In genomic region chr6:98901259-98901658, GRCm38 (mm10) we compare ENCODE assay signal across 21 mouse cellular contexts.
DNase-seq lines count a peak whose midpoint lies in the region; ATAC-seq and TF ChIP-seq lines count a peak whose summit lies in the region.
"Had no signal": no experiment of that assay in that cellular context is flagged by ENCODE, and none has a peak within 500 bp of the region (broad histone marks: within the 10 kb centered on the region; RNA-seq: fewer than 3 reads in every experiment).

No protein-coding gene starts in this region.

- in situ Hi-C loops in CH12.LX (cut with MboI; ENCODE audit: low pct_ligation_motif_present, low pct_unique_long_range_greater_than_20kb, low sequenced_read_pairs), result no loop called here

- TF ChIP-seq EP300 in CH12.LX (IDR thresholded peaks at IDR 0.05; ENCODE audit: low read length), result peak; percentile 97
- no peak for TF ChIP-seq EP300 in liver, postnatal 0 days (IDR thresholded peaks at IDR 0.05; ENCODE audit: low read depth)

- peak; percentile 23 for DNase-seq in 416B (ENCODE audit: low read depth)
- peak; percentile 80 for DNase-seq in CH12.LX (ENCODE audit: extremely low read depth)
- peak; percentile 12 for DNase-seq in adipocyte (ENCODE audit: low spot score)
- no peak for DNase-seq in liver, postnatal 0 days
- DNase-seq in forebrain, embryonic 11.5 days (ENCODE audit: low spot score), result no peak
- DNase-seq in liver, result no peak
- DNase-seq in lung, postnatal 25 days (ENCODE audit: low spot score), result no peak
- DNase-seq: adrenal gland, postnatal 25 days; cerebellum, adult 18-20 months; cerebellum, postnatal 14 days; embryo, embryonic 11 days; gastrocnemius, postnatal 36 days; heart, adult 11 months; heart, postnatal 36 days; kidney, adult 2 months had no signal

- H3K27me3 ChIP-seq in CH12.LX (replicated peaks), result no peaks in the 10 kb centered on the region
- no peaks in the 10 kb centered on the region for H3K27me3 ChIP-seq in liver, postnatal 0 days (ENCODE audit: insufficient read depth, low read length)
- H3K27me3 ChIP-seq in forebrain, embryonic 11.5 days (ENCODE audit: control insufficient read depth, insufficient read depth, low read length), result no peaks in the 10 kb centered on the region
- H3K27me3 ChIP-seq: embryonic facial prominence, embryonic 12.5 days; heart, embryonic 13.5 days; hindbrain, embryonic 15.5 days had no signal

- dilution Hi-C loops in CH12.LX (cut with MboI; ENCODE audit: extremely low pct_ligation_motif_present, extremely low pct_unique_long_range_greater_than_20kb, low sequenced_read_pairs), result no loop called here

- no peak; the same call in 1 of the 2 replicates for TF ChIP-seq RAD21 in CH12.LX (IDR thresholded peaks at IDR 0.05; ENCODE audit: low read depth, low read length)

- 74% methylated on average over 6 of the region's 6 CpGs for WGBS in liver, postnatal 0 days (ENCODE audit: insufficient replicate concordance)
- WGBS in forebrain, embryonic 11.5 days, result 96% methylated on average over 6 of the region's 6 CpGs

- no peaks in the 10 kb centered on the region for H3K36me3 ChIP-seq in CH12.LX (replicated peaks in 1 of 2; ENCODE audit: control insufficient read depth in 1 of 2, insufficient read depth in 1 of 2, low read length in 1 of 2)
- H3K36me3 ChIP-seq in liver, postnatal 0 days (replicated peaks; ENCODE audit: insufficient read depth, low read length), result no peaks in the 10 kb centered on the region
- H3K36me3 ChIP-seq in forebrain, embryonic 11.5 days (ENCODE audit: control insufficient read depth, insufficient read depth, low read length), result no peaks in the 10 kb centered on the region
- H3K36me3 ChIP-seq: embryonic facial prominence, embryonic 12.5 days; heart, embryonic 13.5 days; hindbrain, embryonic 15.5 days had no signal

- H3K79me2 ChIP-seq in CH12.LX (replicated peaks; ENCODE audit: control insufficient read depth, extremely low read depth, insufficient read depth, poor library complexity, severe bottlenecking), result no peaks in the 10 kb centered on the region

- peak overlapping the region; percentile 70; the same call in 1 of the 2 replicates for H3K4me2 ChIP-seq in CH12.LX (ENCODE audit: insufficient read depth, low read depth, poor library complexity, severe bottlenecking)
- H3K4me2 ChIP-seq in liver, postnatal 0 days (ENCODE audit: low read depth, low read length), result no peak overlapping the region
- H3K4me2 ChIP-seq in forebrain, embryonic 11.5 days (ENCODE audit: low read depth, low read length, severe bottlenecking), result no peak overlapping the region
- H3K4me2 ChIP-seq: embryonic facial prominence, embryonic 12.5 days; heart, embryonic 13.5 days; hindbrain, embryonic 15.5 days had no signal

- H3K4me1 ChIP-seq in CH12.LX (ENCODE audit: control insufficient read depth in 1 of 2, insufficient read depth in 2 of 2), result peaks cover 8 to 31% of the 10 kb centered on the region in 2 experiments; a peak in 3 of 4 replicates
- H3K4me1 ChIP-seq in liver, postnatal 0 days (ENCODE audit: insufficient read depth), result no peaks in the 10 kb centered on the region
- no peaks in the 10 kb centered on the region for H3K4me1 ChIP-seq in forebrain, embryonic 11.5 days (replicated peaks; ENCODE audit: control insufficient read depth, insufficient read depth, low read length)
- H3K4me1 ChIP-seq: embryonic facial prominence, embryonic 12.5 days; heart, embryonic 13.5 days; hindbrain, embryonic 15.5 days had no signal

- no peak overlapping the region for H3K9ac ChIP-seq in CH12.LX (ENCODE audit: insufficient read depth, low read depth)
- H3K9ac ChIP-seq in liver, postnatal 0 days (replicated peaks), result no peak overlapping the region
- H3K9ac ChIP-seq in forebrain, embryonic 11.5 days (ENCODE audit: low read length), result no peak overlapping the region
- H3K9ac ChIP-seq: embryonic facial prominence, embryonic 12.5 days; heart, embryonic 13.5 days; hindbrain, embryonic 15.5 days had no signal

- H3K27ac ChIP-seq in CH12.LX (ENCODE audit: insufficient read depth, low read depth), result peak overlapping the region; percentile 69
- no peak overlapping the region for H3K27ac ChIP-seq in liver, postnatal 0 days (ENCODE audit: low read depth)
- no peak overlapping the region for H3K27ac ChIP-seq in forebrain, embryonic 11.5 days (ENCODE audit: low read depth, low read length)
- H3K27ac ChIP-seq: embryonic facial prominence, embryonic 12.5 days; heart, embryonic 13.5 days; hindbrain, embryonic 15.5 days had no signal

- no peaks in the 10 kb centered on the region for H3K9me3 ChIP-seq in CH12.LX (replicated peaks; ENCODE audit: low read length)
- H3K9me3 ChIP-seq in liver, postnatal 0 days (ENCODE audit: low read length), result no peaks in the 10 kb centered on the region
- no peaks in the 10 kb centered on the region for H3K9me3 ChIP-seq in forebrain, embryonic 11.5 days (ENCODE audit: control insufficient read depth, low read length)
- H3K9me3 ChIP-seq: embryonic facial prominence, embryonic 12.5 days; heart, embryonic 13.5 days; hindbrain, embryonic 15.5 days had no signal

- no peak overlapping the region for H3K4me3 ChIP-seq in CH12.LX (replicated peaks in 1 of 3; ENCODE audit: low read depth in 2 of 3, low read length in 2 of 3, poor library complexity in 1 of 3)
- H3K4me3 ChIP-seq in liver, postnatal 0 days (ENCODE audit: low read depth, low read length), result no peak overlapping the region
- no peak overlapping the region for H3K4me3 ChIP-seq in forebrain, embryonic 11.5 days (ENCODE audit: low read depth, low read length)
- H3K4me3 ChIP-seq: embryonic facial prominence, embryonic 12.5 days; heart, embryonic 13.5 days; hindbrain, embryonic 15.5 days had no signal

- no peak for TF ChIP-seq POLR2A in CH12.LX (IDR thresholded peaks at IDR 0.05; ENCODE audit: low read depth, low read length)

- TF ChIP-seq CTCF in CH12.LX (conservative IDR thresholded peaks at IDR 0.05 in 1 of 2, IDR thresholded peaks at IDR 0.05 in 1 of 2; ENCODE audit: low read depth in 2 of 2, low read length in 2 of 2), result no peak
- no peak for TF ChIP-seq CTCF in liver, postnatal 0 days (IDR thresholded peaks at IDR 0.05; ENCODE audit: low read depth)

- no peak for ATAC-seq in liver, postnatal 0 days
- no peak for ATAC-seq in forebrain, embryonic 11.5 days (replicated peaks; ENCODE audit: low FRiP score)
- ATAC-seq: CD4-positive, CD25-positive, alpha-beta regulatory T cell, adult 4 months; forebrain, embryonic 14.5 days; intestine, embryonic 16.5 days had no signal

TF ChIP-seq in CH12.LX, 34 proteins besides CTCF, POLR2A, EP300 and RAD21:
- TF ChIP-seq UBTF (IDR thresholded peaks at IDR 0.05; ENCODE audit: low read depth, low read length) (no peak), MYC (IDR thresholded peaks at IDR 0.05; ENCODE audit: low read depth, low read length) (no peak), ETS1 (conservative IDR thresholded peaks at IDR 0.05; ENCODE audit: low read depth, low read length) (peak; percentile 74), ZNF384 (IDR thresholded peaks at IDR 0.05; ENCODE audit: low read depth, low read length) (peak; percentile 87), HCFC1 (IDR thresholded peaks at IDR 0.05; ENCODE audit: low read depth, low read length) (no peak), JUND (conservative IDR thresholded peaks at IDR 0.05; ENCODE audit: low read depth, low read length) (peak; percentile 94), PAX5 (IDR thresholded peaks at IDR 0.05; ENCODE audit: low read length) (no peak), MXI1 (IDR thresholded peaks at IDR 0.05; ENCODE audit: low read depth, low read length) (no peak), ZKSCAN1 (IDR thresholded peaks at IDR 0.05; ENCODE audit: borderline replicate concordance, low read depth, low read length) (no peak), SMC3 (IDR thresholded peaks at IDR 0.05; ENCODE audit: low read depth, low read length) (no peak), MAFK (IDR thresholded peaks at IDR 0.05; ENCODE audit: insufficient replicate concordance, low read length) (0 out of 2 replicates have a peak, but pooled peaks have one; percentile 62), NELFE (IDR thresholded peaks at IDR 0.05; ENCODE audit: low read depth, low read length) (no peak), IRF4 (IDR thresholded peaks at IDR 0.05; ENCODE audit: low read depth, low read length) (peak; percentile 92), CHD1 (IDR thresholded peaks at IDR 0.05; ENCODE audit: low read depth, low read length) (no peak), MAX (IDR thresholded peaks at IDR 0.05; ENCODE audit: low read length) (no peak), ELF1 (IDR thresholded peaks at IDR 0.05; ENCODE audit: low read depth, low read length) (no peak), NRF1 (IDR thresholded peaks at IDR 0.05; ENCODE audit: low read depth, low read length) (no peak), ZMIZ1 (IDR thresholded peaks at IDR 0.05; ENCODE audit: low read depth, low read length) (no peak), USF1 (IDR thresholded peaks at IDR 0.05; ENCODE audit: low read depth, low read length) (no peak), USF2 (conservative IDR thresholded peaks at IDR 0.05; ENCODE audit: low read depth, low read length) (no peak), JUN (IDR thresholded peaks at IDR 0.05; ENCODE audit: insufficient read depth, low read depth, low read length) (peak; percentile 90), E2F4 (IDR thresholded peaks at IDR 0.05; ENCODE audit: insufficient replicate concordance, low read depth, low read length) (no peak), POLR2AphosphoS2 (IDR thresholded peaks at IDR 0.05; ENCODE audit: low read depth, low read length) (no peak), BHLHE40 (IDR thresholded peaks at IDR 0.05; ENCODE audit: low read depth, low read length) (peak; percentile 48), ZC3H11A (IDR thresholded peaks at IDR 0.05; ENCODE audit: low read depth, low read length) (no peak), CHD2 (IDR thresholded peaks at IDR 0.05; ENCODE audit: low read length) (no peak), MEF2A (IDR thresholded peaks at IDR 0.05; ENCODE audit: borderline replicate concordance, low read depth, low read length) (peak; percentile 60; the same call in 1 of the 2 replicates), GABPA (IDR thresholded peaks at IDR 0.05; ENCODE audit: insufficient replicate concordance, low read depth, low read length) (no peak), RCOR1 (conservative IDR thresholded peaks at IDR 0.05; ENCODE audit: low read depth, low read length) (0 out of 2 replicates have a peak, but pooled peaks have one; percentile 66), KAT2A (IDR thresholded peaks at IDR 0.05; ENCODE audit: insufficient replicate concordance, low read length) (no peak), SIN3A (IDR thresholded peaks at IDR 0.05; ENCODE audit: low read length) (no peak), TBP (conservative IDR thresholded peaks at IDR 0.05; ENCODE audit: low read depth, low read length) (peak; percentile 92), MAZ (IDR thresholded peaks at IDR 0.05; ENCODE audit: low read depth, low read length) (no peak), TCF12 (IDR thresholded peaks at IDR 0.05; ENCODE audit: low read depth, low read length) (peak; percentile 41; the same call in 1 of the 2 replicates)

Comparison
In these comparisons a context has a peak if more than half of its experiments do, and no peak if none do; other contexts are left out.
1. DNase-seq: peak in 416B (single experiment), CH12.LX (single experiment) and adipocyte (single experiment); none in liver, postnatal 0 days (single experiment), forebrain, embryonic 11.5 days (single experiment), liver (single experiment) and lung, postnatal 25 days (single experiment).